Mouse (Mus musculus): ENCODE data around the gene Rnf144a.

- TF ChIP-seq CTCF (IDR thresholded peaks at IDR 0.05; ENCODE audit: insufficient read depth, low read depth, low read length) = no peak
- TF ChIP-seq POLR2A (IDR thresholded peaks at IDR 0.05; ENCODE audit: insufficient read depth, low read depth, low read length) = no peak
These were observed 54.0 kb downstream of the Rnf144a start for GRCm38 (mm10) chr12:26360946-26361523.
